Comparison of ENCODE assay signal across 24 mouse cellular contexts in genomic region chr7:97357840-97358239, GRCm38 (mm10). TPM values are rescaled to one million over a fixed set of nuclear protein-coding genes. Genes with fewer than 3 reads are reported as not detected.
DNase-seq lines count a peak whose midpoint lies in the region; ATAC-seq and TF ChIP-seq lines count a peak whose summit lies in the region.
"Had no signal": no experiment of that assay in that cellular context is flagged by ENCODE, and none has a peak within 500 bp of the region (broad histone marks: within the 10 kb centered on the region; RNA-seq: fewer than 3 reads in every experiment).

No protein-coding gene starts in this region.

- no peaks in the 10 kb centered on the region for H3K9me3 ChIP-seq in forebrain, embryonic 11.5 days (ENCODE audit: control insufficient read depth, low read length)
- no peaks in the 10 kb centered on the region for H3K9me3 ChIP-seq in forebrain, postnatal 0 days (ENCODE audit: low read length)
- no peaks in the 10 kb centered on the region for H3K9me3 ChIP-seq in heart, embryonic 10.5 days
- H3K9me3 ChIP-seq in lung, postnatal 0 days (ENCODE audit: low read length), result no peaks in the 10 kb centered on the region
- no peaks in the 10 kb centered on the region for H3K9me3 ChIP-seq in hindbrain, embryonic 16.5 days (ENCODE audit: control insufficient read depth, low read length)
- H3K9me3 ChIP-seq: embryonic facial prominence, embryonic 12.5 days; embryonic facial prominence, embryonic 15.5 days; forebrain, embryonic 12.5 days; forebrain, embryonic 15.5 days; heart, embryonic 13.5 days had no signal

- ATAC-seq in forebrain, embryonic 11.5 days (replicated peaks; ENCODE audit: low FRiP score), result no peak
- no peak for ATAC-seq in forebrain, postnatal 0 days
- ATAC-seq in lung, postnatal 0 days, result no peak
- ATAC-seq in hindbrain, embryonic 16.5 days, result no peak
- ATAC-seq: forebrain, embryonic 15.5 days; Patski had no signal

- peak; percentile 35 for DNase-seq in forebrain, embryonic 11.5 days (ENCODE audit: low spot score)
- DNase-seq in forebrain, postnatal 0 days, result no peak
- DNase-seq in heart, embryonic 10.5 days (ENCODE audit: low spot score), result peak; percentile 54
- no peak for DNase-seq in heart, adult 18-20 months
- DNase-seq in lung, postnatal 0 days (ENCODE audit: low spot score), result no peak
- DNase-seq in lung, adult 18-20 months, result no peak
- DNase-seq: adrenal gland, postnatal 10 days; adrenal gland, postnatal 36 days; cerebellum, adult 11 months; cerebellum, adult 2 months; cerebellum, adult 9-11 months; cerebellum, postnatal 25 days; gastrocnemius, postnatal 25 days; heart, postnatal 14 days; heart, postnatal 4 days had no signal

- no peak overlapping the region for H3K4me2 ChIP-seq in forebrain, embryonic 11.5 days (ENCODE audit: low read depth, low read length, severe bottlenecking)
- no peak overlapping the region for H3K4me2 ChIP-seq in forebrain, postnatal 0 days (ENCODE audit: low read depth)
- H3K4me2 ChIP-seq in lung, postnatal 0 days (replicated peaks; ENCODE audit: low read depth, low read length), result no peak overlapping the region
- H3K4me2 ChIP-seq in hindbrain, embryonic 16.5 days (ENCODE audit: low read length), result no peak overlapping the region
- H3K4me2 ChIP-seq: embryonic facial prominence, embryonic 12.5 days; embryonic facial prominence, embryonic 15.5 days; forebrain, embryonic 12.5 days; forebrain, embryonic 15.5 days; heart, embryonic 13.5 days; hindbrain, embryonic 14.5 days had no signal

- WGBS in forebrain, embryonic 11.5 days, result 73% methylated on average over 3 of the region's 3 CpGs
- 75% methylated on average over 3 of the region's 3 CpGs for WGBS in forebrain, postnatal 0 days
- WGBS in heart, embryonic 10.5 days, result 67% methylated on average over 3 of the region's 3 CpGs
- WGBS in lung, postnatal 0 days, result 64% methylated on average over 3 of the region's 3 CpGs
- WGBS in hindbrain, embryonic 16.5 days, result 87% methylated on average over 3 of the region's 3 CpGs

- TF ChIP-seq EP300 in lung, postnatal 0 days (IDR thresholded peaks at IDR 0.05), result no peak

- no peak overlapping the region for H3K9ac ChIP-seq in forebrain, embryonic 11.5 days (ENCODE audit: low read length)
- no peak overlapping the region for H3K9ac ChIP-seq in forebrain, postnatal 0 days
- H3K9ac ChIP-seq in lung, postnatal 0 days (replicated peaks; ENCODE audit: low read depth), result no peak overlapping the region
- no peak overlapping the region for H3K9ac ChIP-seq in hindbrain, embryonic 16.5 days (ENCODE audit: low read depth, low read length)
- H3K9ac ChIP-seq: embryonic facial prominence, embryonic 12.5 days; embryonic facial prominence, embryonic 15.5 days; forebrain, embryonic 12.5 days; forebrain, embryonic 15.5 days; heart, embryonic 13.5 days; hindbrain, embryonic 14.5 days had no signal

- no peak overlapping the region for H3K4me3 ChIP-seq in forebrain, embryonic 11.5 days (ENCODE audit: low read depth, low read length)
- H3K4me3 ChIP-seq in forebrain, postnatal 0 days (ENCODE audit: low read depth, low read length), result no peak overlapping the region
- no peak overlapping the region for H3K4me3 ChIP-seq in heart, embryonic 10.5 days
- H3K4me3 ChIP-seq in lung, postnatal 0 days (ENCODE audit: low read depth, low read length), result no peak overlapping the region
- H3K4me3 ChIP-seq in hindbrain, embryonic 16.5 days (ENCODE audit: low read length), result no peak overlapping the region
- H3K4me3 ChIP-seq: embryonic facial prominence, embryonic 12.5 days; embryonic facial prominence, embryonic 15.5 days; forebrain, embryonic 12.5 days; forebrain, embryonic 15.5 days; heart, embryonic 13.5 days had no signal

- H3K4me1 ChIP-seq in forebrain, embryonic 11.5 days (replicated peaks; ENCODE audit: control insufficient read depth, insufficient read depth, low read length), result no peaks in the 10 kb centered on the region
- H3K4me1 ChIP-seq in forebrain, postnatal 0 days (ENCODE audit: insufficient read depth), result no peaks in the 10 kb centered on the region
- H3K4me1 ChIP-seq in heart, embryonic 10.5 days, result peaks cover 10% of the 10 kb centered on the region
- peaks cover 3% of the 10 kb centered on the region; the same call in 1 of the 2 replicates for H3K4me1 ChIP-seq in lung, postnatal 0 days (ENCODE audit: insufficient read depth, low read depth, low read length)
- no peaks in the 10 kb centered on the region for H3K4me1 ChIP-seq in hindbrain, embryonic 16.5 days (ENCODE audit: control insufficient read depth, insufficient read depth, low read depth, low read length)
- H3K4me1 ChIP-seq: embryonic facial prominence, embryonic 12.5 days; embryonic facial prominence, embryonic 15.5 days; forebrain, embryonic 15.5 days had no signal

- TF ChIP-seq CTCF in forebrain, postnatal 0 days (IDR thresholded peaks at IDR 0.05; ENCODE audit: low read depth), result no peak
- no peak for TF ChIP-seq CTCF in lung, postnatal 0 days (IDR thresholded peaks at IDR 0.05)

- no peak overlapping the region for H3K27ac ChIP-seq in forebrain, embryonic 11.5 days (ENCODE audit: low read depth, low read length)
- no peak overlapping the region for H3K27ac ChIP-seq in forebrain, postnatal 0 days (ENCODE audit: low read depth, low read length)
- no peak overlapping the region for H3K27ac ChIP-seq in heart, embryonic 10.5 days
- peak overlapping the region; percentile 90 for H3K27ac ChIP-seq in lung, postnatal 0 days (ENCODE audit: low read length)
- H3K27ac ChIP-seq in hindbrain, embryonic 16.5 days (ENCODE audit: low read depth, low read length), result no peak overlapping the region
- H3K27ac ChIP-seq: embryonic facial prominence, embryonic 12.5 days; embryonic facial prominence, embryonic 15.5 days; forebrain, embryonic 12.5 days; forebrain, embryonic 15.5 days; heart, embryonic 13.5 days; hindbrain, embryonic 14.5 days had no signal

- no peaks in the 10 kb centered on the region for H3K36me3 ChIP-seq in forebrain, embryonic 11.5 days (ENCODE audit: control insufficient read depth, insufficient read depth, low read length)
- no peaks in the 10 kb centered on the region for H3K36me3 ChIP-seq in forebrain, postnatal 0 days (ENCODE audit: insufficient read depth)
- no peaks in the 10 kb centered on the region for H3K36me3 ChIP-seq in heart, embryonic 10.5 days
- no peaks in the 10 kb centered on the region for H3K36me3 ChIP-seq in lung, postnatal 0 days (ENCODE audit: insufficient read depth, low read length)
- no peaks in the 10 kb centered on the region for H3K36me3 ChIP-seq in hindbrain, embryonic 16.5 days (ENCODE audit: control insufficient read depth, insufficient read depth, low read length)
- H3K36me3 ChIP-seq: embryonic facial prominence, embryonic 12.5 days; embryonic facial prominence, embryonic 15.5 days; forebrain, embryonic 12.5 days; forebrain, embryonic 15.5 days; heart, embryonic 13.5 days had no signal

- no peaks in the 10 kb centered on the region for H3K27me3 ChIP-seq in forebrain, embryonic 11.5 days (ENCODE audit: control insufficient read depth, insufficient read depth, low read length)
- H3K27me3 ChIP-seq in forebrain, postnatal 0 days (ENCODE audit: insufficient read depth, low read length), result no peaks in the 10 kb centered on the region
- 0 out of 2 replicates have a peak, but pooled peaks cover 6% of the 10 kb centered on the region for H3K27me3 ChIP-seq in heart, embryonic 10.5 days (ENCODE audit: insufficient read depth, poor library complexity, severe bottlenecking)
- H3K27me3 ChIP-seq in lung, postnatal 0 days (replicated peaks; ENCODE audit: insufficient read depth, low read length), result no peaks in the 10 kb centered on the region
- no peaks in the 10 kb centered on the region for H3K27me3 ChIP-seq in hindbrain, embryonic 16.5 days (replicated peaks; ENCODE audit: control insufficient read depth, insufficient read depth, low read length)
- H3K27me3 ChIP-seq: embryonic facial prominence, embryonic 12.5 days; embryonic facial prominence, embryonic 15.5 days; forebrain, embryonic 12.5 days; forebrain, embryonic 15.5 days; heart, embryonic 13.5 days had no signal

RNA-seq across cellular contexts. Expression of gene Alg8, which starts 13.6 kb away (rescaled TPM):
- 44.1 and 44.6 TPM in 2 replicates for polyA plus RNA-seq in forebrain, embryonic 11.5 days (2014; fragmentation: Nextera tagmentation; extraction: Ambion mirVana)
- total RNA-seq in forebrain, postnatal 0 days (2014; rRNA removed), result 3.5 and 7.5 TPM in 2 replicates
- 8.6 and 10.6 TPM in 2 replicates for polyA plus RNA-seq in forebrain, postnatal 0 days (2015; fragmentation: Nextera tagmentation; extraction: Ambion mirVana)
- polyA plus RNA-seq in heart, embryonic 10.5 days (2016; fragmentation: Nextera tagmentation; extraction: Ambion mirVana), result 47.3 and 53.4 TPM in 2 replicates
- 1 to 10 TPM; 4.4 to 4.8 TPM for total RNA-seq in heart, adult 18-20 months (2021)
- polyA plus RNA-seq in lung, postnatal 0 days (2015; fragmentation: Nextera tagmentation; extraction: Ambion mirVana), result 11.0 TPM in 2 replicates
- polyA plus RNA-seq in hindbrain, embryonic 16.5 days (2015; fragmentation: Nextera tagmentation; extraction: Ambion mirVana), result 13.1 and 14.5 TPM in 2 replicates

RNA-seq across cellular contexts. Expression of gene Kctd21, which starts 25.7 kb away (rescaled TPM):
- polyA plus RNA-seq in forebrain, embryonic 11.5 days (2014; fragmentation: Nextera tagmentation; extraction: Ambion mirVana), result 4.7 and 4.8 TPM in 2 replicates
- total RNA-seq in forebrain, postnatal 0 days (2014; rRNA removed), result 3.9 and 4.9 TPM in 2 replicates
- polyA plus RNA-seq in forebrain, postnatal 0 days (2015; fragmentation: Nextera tagmentation; extraction: Ambion mirVana), result 2.4 and 3.1 TPM in 2 replicates
- polyA plus RNA-seq in heart, embryonic 10.5 days (2016; fragmentation: Nextera tagmentation; extraction: Ambion mirVana), result 4.1 and 4.6 TPM in 2 replicates
- total RNA-seq in heart, adult 18-20 months (2021), result 1 to 10 TPM; 4.1 to 4.9 TPM
- 5.7 and 6.1 TPM in 2 replicates for polyA plus RNA-seq in lung, postnatal 0 days (2015; fragmentation: Nextera tagmentation; extraction: Ambion mirVana)
- 7.7 and 7.9 TPM in 2 replicates for polyA plus RNA-seq in hindbrain, embryonic 16.5 days (2015; fragmentation: Nextera tagmentation; extraction: Ambion mirVana)

RNA-seq across cellular contexts. Expression of gene Usp35, which starts 26.0 kb away (rescaled TPM):
- polyA plus RNA-seq in forebrain, embryonic 11.5 days (2014; fragmentation: Nextera tagmentation; extraction: Ambion mirVana), result 2.8 and 2.9 TPM in 2 replicates
- 14.8 and 15.0 TPM in 2 replicates for total RNA-seq in forebrain, postnatal 0 days (2014; rRNA removed)
- 2.6 and 3.8 TPM in 2 replicates for polyA plus RNA-seq in forebrain, postnatal 0 days (2015; fragmentation: Nextera tagmentation; extraction: Ambion mirVana)
- 1.1 and 2.3 TPM in 2 replicates for polyA plus RNA-seq in heart, embryonic 10.5 days (2016; fragmentation: Nextera tagmentation; extraction: Ambion mirVana)
- under 1 TPM; 0.41 to 0.60 TPM for total RNA-seq in heart, adult 18-20 months (2021)
- polyA plus RNA-seq in lung, postnatal 0 days (2015; fragmentation: Nextera tagmentation; extraction: Ambion mirVana), result 1.5 and 1.6 TPM in 2 replicates
- 3.0 and 3.2 TPM in 2 replicates for polyA plus RNA-seq in hindbrain, embryonic 16.5 days (2015; fragmentation: Nextera tagmentation; extraction: Ambion mirVana)
- total RNA-seq: common myeloid progenitor, adult 5-6 weeks had no signal

RNA-seq across cellular contexts. Expression of gene Ndufc2, which starts 42.0 kb away (rescaled TPM):
- polyA plus RNA-seq in forebrain, embryonic 11.5 days (2014; fragmentation: Nextera tagmentation; extraction: Ambion mirVana), result 307 and 339 TPM in 2 replicates
- total RNA-seq in forebrain, postnatal 0 days (2014; rRNA removed), result 384 and 445 TPM in 2 replicates
- 631 and 789 TPM in 2 replicates for polyA plus RNA-seq in forebrain, postnatal 0 days (2015; fragmentation: Nextera tagmentation; extraction: Ambion mirVana)
- polyA plus RNA-seq in heart, embryonic 10.5 days (2016; fragmentation: Nextera tagmentation; extraction: Ambion mirVana), result 380 and 484 TPM in 2 replicates
- 100 to 1,000 TPM; 548 to 551 TPM for total RNA-seq in heart, adult 18-20 months (2021)
- 461 and 535 TPM in 2 replicates for polyA plus RNA-seq in lung, postnatal 0 days (2015; fragmentation: Nextera tagmentation; extraction: Ambion mirVana)
- polyA plus RNA-seq in hindbrain, embryonic 16.5 days (2015; fragmentation: Nextera tagmentation; extraction: Ambion mirVana), result 431 and 501 TPM in 2 replicates

RNA-seq across cellular contexts. Expression of gene Thrsp, which starts 59.7 kb away (rescaled TPM):
- 0.28 TPM in 1 of 2 replicates, not detected in the other for polyA plus RNA-seq in forebrain, embryonic 11.5 days (2014; fragmentation: Nextera tagmentation; extraction: Ambion mirVana)
- total RNA-seq in forebrain, postnatal 0 days (2014; rRNA removed), result 6.7 and 11.2 TPM in 2 replicates
- polyA plus RNA-seq in forebrain, postnatal 0 days (2015; fragmentation: Nextera tagmentation; extraction: Ambion mirVana), result 8.6 and 11.7 TPM in 2 replicates
- 0.43 and 0.51 TPM in 2 replicates for polyA plus RNA-seq in heart, embryonic 10.5 days (2016; fragmentation: Nextera tagmentation; extraction: Ambion mirVana)
- 100 to 1,000 TPM in 1 of 2 experiments, 10 to 100 TPM in 1; 73.2 to 181 TPM for total RNA-seq in heart, adult 18-20 months (2021)
- polyA plus RNA-seq in lung, postnatal 0 days (2015; fragmentation: Nextera tagmentation; extraction: Ambion mirVana), result 2.4 and 2.5 TPM in 2 replicates
- polyA plus RNA-seq in hindbrain, embryonic 16.5 days (2015; fragmentation: Nextera tagmentation; extraction: Ambion mirVana), result 4.2 and 4.6 TPM in 2 replicates
- total RNA-seq: common myeloid progenitor, adult 5-6 weeks had no signal

Comparison
In these comparisons a context has a peak if more than half of its experiments do, and no peak if none do; other contexts are left out.
1. DNase-seq: peak in forebrain, embryonic 11.5 days (single experiment) and heart, embryonic 10.5 days (single experiment); none in forebrain, postnatal 0 days (single experiment), heart, adult 18-20 months (0 of 2), lung, postnatal 0 days (single experiment) and lung, adult 18-20 months (0 of 2).